Mouse (Mus musculus) right cerebral cortex, postnatal 25 days (tissue): Measurements from ENCODE around the gene 2700049A03Rik.
"Not testable (repeated sequence)": the region's sequence is repeated elsewhere in the genome, so short reads cannot be mapped to it uniquely, and the experiment has no call there.

Experiments
- DNase-seq: peaks from one replicate; pipeline ENCODE4 v3.0.0; 2022

Gene 2700049A03Rik

GRCm38 (mm10) chr12:71136130-71136973 is at the start of gene 2700049A03Rik, which contains the start of gene Timm9:
Gene 2700049A03Rik, plus strand, starts transcription at chr12:71136848.
Gene Timm9, minus strand, starts transcription at chr12:71136684.
- DNase-seq: peak; percentile 84

GRCm38 (mm10) chr12:71104275-71104674 is 32.4 kb upstream of the 2700049A03Rik start:
- DNase-seq: not testable (repeated sequence)

GRCm38 (mm10) chr12:71107216-71107771 is 29.4 kb upstream of the 2700049A03Rik start:
- DNase-seq: no peak

- no peak for DNase-seq
These were observed 25.3 kb upstream of the 2700049A03Rik start, which contains the start of gene Tomm20l for GRCm38 (mm10) chr12:71111331-71111730. Gene Tomm20l, plus strand, starts transcription at chr12:71111428.

GRCm38 (mm10) chr12:71113074-71113473 is 23.6 kb upstream of the 2700049A03Rik start:
- no peak for DNase-seq

GRCm38 (mm10) chr12:71113675-71114288 is 22.9 kb upstream of the 2700049A03Rik start:
- DNase-seq: peak; percentile 50

- DNase-seq: no peak
These were observed 20.2 kb upstream of the 2700049A03Rik start for GRCm38 (mm10) chr12:71116411-71116810.

- no peak for DNase-seq
These were observed 13.9 kb upstream of the 2700049A03Rik start for GRCm38 (mm10) chr12:71122731-71123130.

- DNase-seq: no peak
These were observed 13.4 kb upstream of the 2700049A03Rik start for GRCm38 (mm10) chr12:71123286-71123685.

- DNase-seq: no peak
These were observed 1.1 kb upstream of the 2700049A03Rik start for GRCm38 (mm10) chr12:71135581-71135980.

- DNase-seq: peak; percentile 70
These were observed 385 bp downstream of the 2700049A03Rik start for GRCm38 (mm10) chr12:71136974-71137491.

GRCm38 (mm10) chr12:71137686-71138085 is 1.0 kb downstream of the 2700049A03Rik start:
- no peak for DNase-seq

- no peak for DNase-seq
These were observed 2.7 kb downstream of the 2700049A03Rik start for GRCm38 (mm10) chr12:71139258-71139828.

GRCm38 (mm10) chr12:71141189-71141588 is 4.5 kb downstream of the 2700049A03Rik start:
- DNase-seq: no peak

GRCm38 (mm10) chr12:71147641-71148040 is 11.0 kb downstream of the 2700049A03Rik start:
- DNase-seq: peak; percentile 37

- DNase-seq: no peak
These were observed 12.2 kb downstream of the 2700049A03Rik start for GRCm38 (mm10) chr12:71148801-71149200.

GRCm38 (mm10) chr12:71149456-71149855 is 12.8 kb downstream of the 2700049A03Rik start:
- no peak for DNase-seq

GRCm38 (mm10) chr12:71150167-71150566 is 13.5 kb downstream of the 2700049A03Rik start:
- DNase-seq: no peak

- no peak for DNase-seq
These were observed 18.3 kb downstream of the 2700049A03Rik start for GRCm38 (mm10) chr12:71154979-71155378.

- DNase-seq: no peak
These were observed 21.3 kb downstream of the 2700049A03Rik start for GRCm38 (mm10) chr12:71157974-71158373.

GRCm38 (mm10) chr12:71164410-71164809 is 27.8 kb downstream of the 2700049A03Rik start:
- no peak for DNase-seq

- DNase-seq: no peak
These were observed 33.3 kb downstream of the 2700049A03Rik start for GRCm38 (mm10) chr12:71169911-71170310.

- no peak for DNase-seq
These were observed 47.1 kb downstream of the 2700049A03Rik start for GRCm38 (mm10) chr12:71183736-71184135.
